Comparison of ENCODE assay signal across 26 mouse cellular contexts in genomic region chr12:102430228-102430627, GRCm38 (mm10). TPM values are rescaled to one million over a fixed set of nuclear protein-coding genes. Genes with fewer than 3 reads are reported as not detected.
A peak's percentile ranks its signal among the peaks of the same experiment; 100 is the strongest.
DNase-seq lines count a peak whose midpoint lies in the region; ATAC-seq and TF ChIP-seq lines count a peak whose summit lies in the region.
"Had no signal": no experiment of that assay in that cellular context is flagged by ENCODE, and none has a peak within 500 bp of the region (broad histone marks: within the 10 kb centered on the region; RNA-seq: fewer than 3 reads in every experiment).

No protein-coding gene starts in this region.

- ATAC-seq in erythroblast, adult 5-6 weeks (replicated peaks; ENCODE audit: low FRiP score, poor library complexity, severe bottlenecking), result no peak
- peak; percentile 53 for ATAC-seq in liver, embryonic 12.5 days
- peak; percentile 32 for ATAC-seq in megakaryocyte-erythroid progenitor cell, adult 5-6 weeks (replicated peaks; ENCODE audit: low FRiP score, low TSS enrichment, poor library complexity, severe bottlenecking)

- WGBS in liver, embryonic 12.5 days (ENCODE audit: insufficient replicate concordance), result 27% methylated on average over 4 of the region's 4 CpGs

- no peaks in the 10 kb centered on the region for H3K79me2 ChIP-seq in MEL (ENCODE audit: control insufficient read depth, insufficient read depth, low read length, poor library complexity)

- H3K4me2 ChIP-seq in liver, embryonic 12.5 days, result peak overlapping the region; percentile 18; the same call in 1 of the 2 replicates
- H3K4me2 ChIP-seq: embryonic facial prominence, embryonic 15.5 days; hindbrain, embryonic 15.5 days; limb, embryonic 15.5 days; lung, embryonic 15.5 days had no signal

- peak; percentile 58 for DNase-seq in MEL (ENCODE audit: low read depth, low spot score)
- no peak for DNase-seq in urinary bladder, adult 18-20 months (ENCODE audit: low spot score in 2 of 2)
- DNase-seq in gastrocnemius, postnatal 14 days, result no peak
- DNase-seq in embryo, embryonic 10.5 days (ENCODE audit: low spot score), result no peak
- DNase-seq: adrenal gland, postnatal 10 days; cerebellum, adult 11 months; cerebellum, postnatal 14 days; embryo, embryonic 11 days; gastrocnemius, postnatal 36 days; kidney, adult 8-10 months; kidney, postnatal 10 days; left cerebral cortex, postnatal 4 days; lung, postnatal 36 days; thymus, postnatal 14 days had no signal

- no peak for TF ChIP-seq RAD21 in MEL (IDR thresholded peaks at IDR 0.05; ENCODE audit: low read depth, low read length)

- H3K27ac ChIP-seq in MEL (ENCODE audit: control insufficient read depth, low read depth, low read length), result peak overlapping the region; percentile 42
- no peak overlapping the region for H3K27ac ChIP-seq in liver, embryonic 12.5 days
- H3K27ac ChIP-seq: embryonic facial prominence, embryonic 15.5 days; forebrain, embryonic 10.5 days; heart, embryonic 10.5 days; hindbrain, embryonic 15.5 days; left cerebral cortex, adult 2 months; limb, embryonic 15.5 days; lung, embryonic 15.5 days; midbrain, embryonic 10.5 days had no signal

- intact Hi-C loops in gastrocnemius, postnatal 14 days (cut with DNase I; ENCODE audit: low total_unique reads), result no loop called here

- H3K36me3 ChIP-seq in erythroblast, embryonic 14.5 days (ENCODE audit: control insufficient read depth), result peaks cover 24% of the 10 kb centered on the region
- H3K36me3 ChIP-seq in MEL (ENCODE audit: control insufficient read depth in 1 of 2, insufficient read depth in 2 of 2, low read length in 2 of 2), result peaks cover 0 to 17% of the 10 kb centered on the region in 2 experiments; a peak in 2 of 4 replicates
- H3K36me3 ChIP-seq in liver, embryonic 12.5 days, result no peaks in the 10 kb centered on the region
- H3K36me3 ChIP-seq: embryonic facial prominence, embryonic 15.5 days; hindbrain, embryonic 15.5 days had no signal

- peaks cover 67% of the 10 kb centered on the region for H3K4me1 ChIP-seq in erythroblast, embryonic 14.5 days (ENCODE audit: control insufficient read depth)
- peaks cover 4 to 30% of the 10 kb centered on the region in 2 experiments; a peak in 3 of 4 replicates for H3K4me1 ChIP-seq in MEL (ENCODE audit: control insufficient read depth in 1 of 2, insufficient read depth in 2 of 2, low read length in 2 of 2)
- peaks cover 38% of the 10 kb centered on the region for H3K4me1 ChIP-seq in liver, embryonic 12.5 days
- H3K4me1 ChIP-seq: forebrain, embryonic 10.5 days; hindbrain, embryonic 15.5 days; midbrain, embryonic 10.5 days had no signal

- H3K9ac ChIP-seq in MEL (ENCODE audit: control insufficient read depth, low read depth, low read length, poor library complexity, severe bottlenecking), result no peak overlapping the region
- H3K9ac ChIP-seq in liver, embryonic 12.5 days, result no peak overlapping the region
- H3K9ac ChIP-seq: embryonic facial prominence, embryonic 15.5 days; hindbrain, embryonic 15.5 days; limb, embryonic 15.5 days; lung, embryonic 15.5 days had no signal

- no peaks in the 10 kb centered on the region for H3K27me3 ChIP-seq in erythroblast, embryonic 14.5 days (ENCODE audit: control insufficient read depth)
- H3K27me3 ChIP-seq in MEL (ENCODE audit: control insufficient read depth in 1 of 2, insufficient read depth in 2 of 2, low read length in 2 of 2), result no peaks in the 10 kb centered on the region
- no peaks in the 10 kb centered on the region for H3K27me3 ChIP-seq in liver, embryonic 12.5 days (replicated peaks)
- H3K27me3 ChIP-seq: embryonic facial prominence, embryonic 15.5 days; hindbrain, embryonic 15.5 days; limb, embryonic 15.5 days; lung, embryonic 15.5 days had no signal

- TF ChIP-seq EP300 in MEL (IDR thresholded peaks at IDR 0.05; ENCODE audit: low read depth in 1 of 2, low read length in 2 of 2), result peak; percentile 45 to 63

- no peaks in the 10 kb centered on the region for H3K9me3 ChIP-seq in erythroblast, embryonic 14.5 days (ENCODE audit: control insufficient read depth, low read length)
- H3K9me3 ChIP-seq in MEL (replicated peaks; ENCODE audit: insufficient read depth, low read length), result no peaks in the 10 kb centered on the region
- no peaks in the 10 kb centered on the region for H3K9me3 ChIP-seq in liver, embryonic 12.5 days (replicated peaks)
- H3K9me3 ChIP-seq: embryonic facial prominence, embryonic 15.5 days; forebrain, embryonic 10.5 days; heart, embryonic 10.5 days; hindbrain, embryonic 15.5 days; limb, embryonic 15.5 days; lung, embryonic 15.5 days; midbrain, embryonic 10.5 days had no signal

- no peak for TF ChIP-seq POLR2A in MEL (IDR thresholded peaks at IDR 0.05; ENCODE audit: control insufficient read depth in 1 of 2, insufficient read depth in 1 of 2, low read depth in 1 of 2, low read length in 2 of 2, poor library complexity in 1 of 2)

- H3K4me3 ChIP-seq in erythroblast, embryonic 14.5 days (replicated peaks), result peak overlapping the region; percentile 52
- H3K4me3 ChIP-seq in MEL (ENCODE audit: control insufficient read depth in 1 of 2, insufficient read depth in 1 of 2, low read depth in 2 of 2, low read length in 2 of 2), result no peak overlapping the region
- no peak overlapping the region for H3K4me3 ChIP-seq in liver, embryonic 12.5 days
- H3K4me3 ChIP-seq: embryonic facial prominence, embryonic 15.5 days; forebrain, embryonic 10.5 days; heart, embryonic 10.5 days; hindbrain, embryonic 15.5 days; left cerebral cortex, adult 2 months; limb, embryonic 15.5 days; lung, embryonic 15.5 days; midbrain, embryonic 10.5 days had no signal

- TF ChIP-seq CTCF in MEL (IDR thresholded peaks at IDR 0.05 in 2 of 3, conservative IDR thresholded peaks at IDR 0.05 in 1 of 3; ENCODE audit: control insufficient read depth in 1 of 3, insufficient read depth in 1 of 3, low read depth in 2 of 3, low read length in 3 of 3, poor library complexity in 1 of 3, severe bottlenecking in 1 of 3), result no peak

TF ChIP-seq in MEL, 35 proteins besides CTCF, POLR2A, EP300 and RAD21:
- TF ChIP-seq CHD2 (IDR thresholded peaks at IDR 0.05; ENCODE audit: low read length) (no peak), HCFC1 (IDR thresholded peaks at IDR 0.05; ENCODE audit: low read depth, low read length) (no peak), TAL1 (IDR thresholded peaks at IDR 0.05; ENCODE audit: low read length) (no peak), ELF1 (IDR thresholded peaks at IDR 0.05; ENCODE audit: low read depth, low read length) (no peak), MAZ (IDR thresholded peaks at IDR 0.05; ENCODE audit: low read depth, low read length) (no peak), JUND (IDR thresholded peaks at IDR 0.05; ENCODE audit: low read depth, low read length) (no peak), SIN3A (IDR thresholded peaks at IDR 0.05; ENCODE audit: low read length) (no peak), USF1 (IDR thresholded peaks at IDR 0.05; ENCODE audit: low read depth, low read length) (no peak), ETS1 (IDR thresholded peaks at IDR 0.05; ENCODE audit: low read depth, low read length) (no peak), POLR2AphosphoS5 (IDR thresholded peaks at IDR 0.05; ENCODE audit: borderline replicate concordance, low read depth, low read length) (no peak), NELFE (IDR thresholded peaks at IDR 0.05; ENCODE audit: low read depth, low read length) (no peak), POLR2AphosphoS2 (IDR thresholded peaks at IDR 0.05; ENCODE audit: low read length) (no peak), RCOR1 (IDR thresholded peaks at IDR 0.05; ENCODE audit: low read depth, low read length) (no peak), E2F4 (IDR thresholded peaks at IDR 0.05; ENCODE audit: borderline replicate concordance, low read depth, low read length) (no peak), MAFK (IDR thresholded peaks at IDR 0.05; ENCODE audit: borderline replicate concordance, low read depth, low read length) (no peak)

RNA-seq across cellular contexts. Expression of gene Lgmn, which starts 9.4 kb away (rescaled TPM):
- polyA plus RNA-seq in erythroblast, embryonic 14.5 days (2012), result 3.7 and 4.8 TPM in 2 replicates
- total RNA-seq in erythroblast, adult 5-6 weeks (2015; ENCODE audit: low replicate concordance), result 27.1 and 37.8 TPM in 2 replicates
- total RNA-seq in erythroblast, adult 5-6 weeks (2017; ENCODE audit: low replicate concordance), result 26.2 and 29.1 TPM in 2 replicates
- total RNA-seq in MEL (2012; rRNA removed), result 2.2 and 4.1 TPM in 2 replicates
- 1 to 10 TPM in 1 of 2 experiments, not detected in 1; 8.0 TPM for polyA plus RNA-seq in MEL (2012; ENCODE audit: insufficient read depth in 1 of 2, insufficient read length in 2 of 2, low read depth in 1 of 2, low replicate concordance in 2 of 2, missing spikeins in 1 of 2)
- 47.2 and 49.9 TPM in 2 replicates for polyA plus RNA-seq in liver, embryonic 12.5 days (2016; fragmentation: Nextera tagmentation; extraction: Ambion mirVana)
- total RNA-seq in megakaryocyte-erythroid progenitor cell, adult 5-6 weeks (2014; fragmentation: Nextera tagmentation), result not detected in 2 replicates
- 0.14 and 0.38 TPM in 2 replicates for total RNA-seq in megakaryocyte-erythroid progenitor cell, adult 5-6 weeks (2017)
- total RNA-seq in gastrocnemius, postnatal 14 days (2021), result 10 to 100 TPM; 51.2 to 64.3 TPM

RNA-seq across cellular contexts. Expression of gene Golga5, which starts 38.7 kb away (rescaled TPM):
- polyA plus RNA-seq in erythroblast, embryonic 14.5 days (2012), result 0.52 and 0.53 TPM in 2 replicates
- 13.2 and 15.0 TPM in 2 replicates for total RNA-seq in erythroblast, adult 5-6 weeks (2015; ENCODE audit: low replicate concordance)
- total RNA-seq in erythroblast, adult 5-6 weeks (2017; ENCODE audit: low replicate concordance), result 15.6 and 29.0 TPM in 2 replicates
- total RNA-seq in MEL (2012; rRNA removed), result 22.3 and 25.9 TPM in 2 replicates
- 10 to 100 TPM in 1 of 2 experiments, not detected in 1; 29.3 TPM for polyA plus RNA-seq in MEL (2012; ENCODE audit: insufficient read depth in 1 of 2, insufficient read length in 2 of 2, low read depth in 1 of 2, low replicate concordance in 2 of 2, missing spikeins in 1 of 2)
- 18.5 and 19.5 TPM in 2 replicates for polyA plus RNA-seq in liver, embryonic 12.5 days (2016; fragmentation: Nextera tagmentation; extraction: Ambion mirVana)
- 19.7 and 28.0 TPM in 2 replicates for total RNA-seq in megakaryocyte-erythroid progenitor cell, adult 5-6 weeks (2014; fragmentation: Nextera tagmentation)
- 68.8 and 85.7 TPM in 2 replicates for total RNA-seq in megakaryocyte-erythroid progenitor cell, adult 5-6 weeks (2017)
- 10 to 100 TPM; 19.8 to 23.2 TPM for total RNA-seq in gastrocnemius, postnatal 14 days (2021)
